Mouse (Mus musculus) skeletal muscle tissue, adult 2 months (tissue): ENCODE data around the gene 4933436I01Rik.

Source experiments
- DNase-seq: peaks from one replicate; pipeline ENCODE4 v3.0.0-alpha.2; 2012; ENCODE audit warnings: low read depth, low spot score

Gene 4933436I01Rik

DNA sequence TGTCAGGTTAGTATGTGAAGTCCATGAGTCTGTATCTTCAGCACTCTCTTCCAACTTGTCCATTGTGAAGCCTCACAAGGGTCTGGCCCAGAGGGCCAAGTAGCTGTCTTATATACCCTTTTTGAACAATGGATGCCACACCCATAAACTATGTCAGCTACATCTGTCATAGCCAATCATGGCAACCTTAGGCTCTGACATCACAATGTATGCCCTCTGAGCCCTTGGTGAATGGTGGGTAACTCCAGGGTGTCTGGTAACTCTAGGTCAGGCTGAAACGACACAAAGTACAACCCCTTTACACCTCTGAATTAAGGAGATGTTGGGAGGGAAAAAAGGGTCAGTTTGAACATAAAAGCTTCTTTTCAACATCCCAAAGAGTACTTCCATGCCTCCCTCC lies at the start of gene 4933436I01Rik:
4933436I01Rik (minus strand) TSS at position 101 of the 400 bp plus-strand sequence.
- no peak for DNase-seq

DNA sequence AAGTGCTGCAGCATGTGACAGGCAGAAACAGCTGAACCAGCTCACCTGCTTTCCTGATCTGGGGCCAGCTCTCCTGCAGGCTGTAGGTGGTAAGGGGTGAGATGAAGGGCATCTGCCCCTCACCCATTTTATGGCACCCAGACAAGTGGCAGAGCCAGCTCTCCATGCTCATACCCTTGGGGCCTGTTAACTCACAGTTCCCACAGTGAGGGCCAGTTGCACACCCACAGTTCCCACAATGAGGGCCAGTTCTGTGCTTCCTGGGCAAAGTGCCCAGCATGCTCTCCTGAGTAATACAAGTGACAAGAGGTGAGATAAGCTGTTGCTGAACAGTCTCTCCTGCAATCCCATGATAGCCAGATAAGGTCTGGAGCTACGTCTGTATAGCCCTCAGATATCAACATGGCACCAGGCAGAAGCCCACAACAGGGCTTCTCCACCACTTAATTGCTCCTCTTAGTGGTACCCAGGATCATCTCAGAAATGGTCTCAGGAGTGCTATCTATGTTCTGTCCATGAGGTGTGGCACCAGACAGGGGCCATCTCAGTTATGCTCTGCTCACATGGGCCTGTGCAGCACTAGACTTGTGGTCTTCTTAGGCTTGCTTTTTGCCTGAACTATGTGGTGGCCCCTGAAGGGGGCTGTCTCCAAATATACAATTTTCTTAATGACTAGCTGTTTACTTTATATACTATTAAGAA lies 3.7 kb upstream of the 4933436I01Rik start:
- DNase-seq, result no peak

DNA sequence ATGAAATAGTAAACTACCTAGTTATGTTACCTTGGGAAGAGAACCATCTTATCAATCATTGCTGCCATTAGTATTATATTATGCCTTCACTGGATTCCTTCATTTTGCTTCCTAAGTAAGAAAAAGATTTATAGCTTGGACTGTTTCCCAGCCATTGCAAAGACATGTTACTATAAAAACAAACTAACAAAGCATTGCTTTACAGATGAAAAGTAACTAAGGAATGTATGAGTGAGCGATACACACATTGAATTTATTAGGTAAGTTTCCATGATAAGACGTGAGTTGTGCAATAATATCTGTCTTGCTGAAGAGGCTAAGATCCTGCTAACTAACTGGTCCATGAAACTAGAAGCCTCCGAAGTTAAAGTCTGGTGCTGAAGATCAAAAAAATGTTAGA lies 37.8 kb downstream of the 4933436I01Rik start:
- no peak for DNase-seq
